Mouse (Mus musculus) embryonic facial prominence, embryonic 10.5 days (tissue): ENCODE results near the gene Nav2. TPM values are rescaled to one million over a fixed set of nuclear protein-coding genes. Genes with fewer than 3 reads are reported as not detected.

Experiments used
- DNase-seq: peaks from one replicate; pipeline ENCODE4 v3.0.0-alpha.2; 2017; ENCODE audit warnings: low spot score
- H3K27ac ChIP-seq: fragments of 300-500 bp; sonication (generic); replicated peaks from 2 replicates; pipeline ENCODE4 v1.5.1; 2016; ENCODE audit warnings: mild to moderate bottlenecking
- H3K27me3 ChIP-seq: fragments of 300-500 bp; sonication (generic); replicated peaks from 2 replicates; pipeline ENCODE4 v1.6.1; 2016; ENCODE audit warnings: low read depth, mild to moderate bottlenecking; ENCODE audit not compliant: poor library complexity, severe bottlenecking
- H3K36me3 ChIP-seq: fragments of 300-500 bp; sonication (generic); replicated peaks from 2 replicates; pipeline ENCODE4 v1.6.1; 2016; ENCODE audit warnings: mild to moderate bottlenecking, moderate library complexity
- H3K4me1 ChIP-seq: fragments of 300-500 bp; sonication (generic); 2 replicates; pipeline ENCODE4 v1.6.1; 2016
- H3K4me3 ChIP-seq: fragments of 300-500 bp; sonication (generic); 2 replicates; pipeline ENCODE4 v1.5.1; 2016; ENCODE audit warnings: mild to moderate bottlenecking, moderate library complexity
- H3K9me3 ChIP-seq: fragments of 300-500 bp; sonication (generic); 2 replicates; pipeline ENCODE4 v1.6.1; 2016; ENCODE audit warnings: mild to moderate bottlenecking
- WGBS: fragments of 180-500 bp; shearing (Covaris S2); methylation state at CpG from one replicate; pipeline ENCODE4 v1.1.7; 2016; 5-methylcytosine and 5-hydroxymethylcytosine counted together
- polyA plus RNA-seq: library from polyadenylated mRNA; unstranded; fragments of >200 nt; fragmentation: Nextera tagmentation; extraction: Ambion mirVana; gene quantifications from 2 replicates; pipeline ENCODE4 v1.2.1, GENCODE M21; 2016

Gene Nav2
- polyA plus RNA-seq, 1 experiment from 2014 or later, result 11.5 TPM

DNA sequence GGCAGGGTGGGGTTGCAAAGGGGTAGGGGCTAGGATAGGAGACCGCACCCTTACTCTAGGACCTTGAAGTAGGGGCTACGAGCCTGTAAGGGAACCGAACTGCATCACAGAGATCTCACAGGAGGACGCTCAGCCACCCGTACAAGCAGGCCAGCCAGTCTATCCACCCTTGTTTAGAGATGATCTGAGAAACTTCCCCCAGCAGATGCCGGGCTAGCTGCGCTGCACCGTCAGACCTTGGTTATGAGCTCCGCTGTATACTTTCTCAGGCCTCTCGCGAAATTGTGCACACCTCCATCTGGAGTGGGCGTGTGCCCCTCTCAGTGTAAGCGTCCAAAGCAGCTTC, 50.8 kb downstream of the Nav2 start:
- Histone ChIP-seq H3K4me3 (peak overlapping the region; percentile 61), H3K9me3 (no peaks in the 10 kb centered on the region), H3K27me3 (peaks cover 95% of the 10 kb centered on the region), H3K36me3 (no peaks in the 10 kb centered on the region), H3K4me1 (peaks cover 38% of the 10 kb centered on the region), H3K27ac (peak overlapping the region; percentile 35; the same call in 1 of the 2 replicates)
- DNase-seq, result peak; percentile 23
- 12% methylated on average over 13 of the region's 13 CpGs for WGBS

DNA sequence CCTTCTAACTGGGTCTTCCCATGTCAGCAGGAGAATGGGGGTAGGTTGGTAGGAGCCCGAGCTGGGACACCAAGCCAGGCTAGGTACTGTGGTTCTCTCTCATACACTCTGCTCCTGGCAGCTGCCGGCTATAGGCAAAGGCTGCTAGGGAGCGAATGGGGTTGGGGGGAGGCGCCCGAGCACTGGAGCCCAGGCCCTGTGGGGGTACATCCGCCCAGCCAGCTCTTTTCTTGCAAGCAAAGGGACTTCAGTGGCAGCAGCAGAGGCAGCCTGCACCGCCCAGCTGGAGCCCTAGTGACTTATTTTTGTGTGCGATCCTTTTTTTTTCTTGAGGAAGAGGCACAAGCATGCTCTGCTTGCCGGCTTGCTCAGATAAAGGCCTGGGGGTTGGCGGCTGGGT, 51.6 kb downstream of the Nav2 start:
- Histone ChIP-seq H3K36me3 (no peaks in the 10 kb centered on the region), H3K9me3 (no peaks in the 10 kb centered on the region), H3K4me1 (peaks cover 44% of the 10 kb centered on the region), H3K4me3 (peak overlapping the region; percentile 61), H3K27ac (peak overlapping the region; percentile 24; the same call in 1 of the 2 replicates), H3K27me3 (peaks cover 93% of the 10 kb centered on the region)
- 12% methylated on average over 10 of the region's 10 CpGs for WGBS
- DNase-seq, result no peak

- DNase-seq, result no peak
- peaks cover 50% of the 10 kb centered on the region for H3K4me1 ChIP-seq
- no peaks in the 10 kb centered on the region for H3K36me3 ChIP-seq
- 48% methylated on average over 8 of the region's 8 CpGs for WGBS
- H3K27ac ChIP-seq, result no peak overlapping the region
- no peaks in the 10 kb centered on the region for H3K9me3 ChIP-seq
- H3K4me3 ChIP-seq, result no peak overlapping the region
- H3K27me3 ChIP-seq, result peaks cover 90% of the 10 kb centered on the region
These were observed 53.0 kb downstream of the Nav2 start for GRCm38 (mm10) chr7:48961501-48961900.

- H3K36me3 ChIP-seq, result no peaks in the 10 kb centered on the region
- DNase-seq, result no peak
- H3K4me1 ChIP-seq, result peaks cover 51% of the 10 kb centered on the region
- WGBS, result 71% methylated on average over 4 of the region's 4 CpGs
- H3K27ac ChIP-seq, result no peak overlapping the region
- no peak overlapping the region for H3K4me3 ChIP-seq
- H3K9me3 ChIP-seq, result no peaks in the 10 kb centered on the region
- H3K27me3 ChIP-seq, result peaks cover 88% of the 10 kb centered on the region
These were observed 53.4 kb downstream of the Nav2 start for GRCm38 (mm10) chr7:48961935-48962334.

DNA sequence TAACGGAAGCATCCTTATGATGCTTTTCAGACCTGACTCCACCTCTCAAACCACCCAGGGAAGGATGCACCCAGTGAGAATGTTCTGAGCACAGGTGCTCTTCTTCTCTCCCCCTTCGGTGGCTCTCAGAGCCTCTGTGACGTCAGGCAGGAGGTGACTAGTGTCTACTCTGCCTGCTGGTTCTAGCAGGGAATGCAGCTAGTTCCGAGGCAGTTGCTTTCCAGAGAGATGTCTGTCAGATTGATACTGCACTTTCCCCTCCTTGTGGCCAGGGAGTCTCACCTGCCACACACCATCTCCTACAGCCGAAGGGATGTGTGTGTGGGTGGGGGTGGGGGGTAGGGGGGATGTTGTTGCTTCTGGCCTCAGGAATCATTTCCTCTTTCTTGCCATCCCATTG, 54.6 kb downstream of the Nav2 start:
- WGBS, result 47% methylated on average over 5 of the region's 5 CpGs
- H3K36me3 ChIP-seq, result no peaks in the 10 kb centered on the region
- H3K27ac ChIP-seq, result no peak overlapping the region
- DNase-seq, result no peak
- H3K4me1 ChIP-seq, result peaks cover 51% of the 10 kb centered on the region
- peaks cover 82% of the 10 kb centered on the region for H3K27me3 ChIP-seq
- H3K9me3 ChIP-seq, result no peaks in the 10 kb centered on the region
- no peak overlapping the region for H3K4me3 ChIP-seq

DNA sequence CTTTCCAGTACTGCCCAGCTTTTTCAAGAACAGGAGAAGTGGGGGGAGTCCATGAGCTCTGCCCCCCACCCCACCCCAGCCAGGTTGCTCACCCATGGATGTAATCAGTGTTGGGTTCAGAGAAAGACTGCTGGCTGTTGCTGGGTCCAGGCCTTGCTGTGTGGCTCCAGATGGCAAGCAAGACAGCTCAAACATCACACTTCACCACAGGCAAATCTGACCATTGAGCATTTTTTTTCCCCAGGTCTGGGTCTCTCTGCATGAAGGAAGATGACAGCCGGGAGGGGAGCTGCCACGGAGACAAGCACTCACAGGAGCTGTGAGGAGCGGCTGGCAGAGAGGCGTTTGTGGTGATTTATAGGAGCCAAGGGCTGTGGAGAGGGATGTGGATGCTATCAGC, 55.0 kb downstream of the Nav2 start:
- WGBS, result 69% methylated on average over 4 of the region's 4 CpGs
- peaks cover 51% of the 10 kb centered on the region for H3K4me1 ChIP-seq
- H3K27me3 ChIP-seq, result peaks cover 82% of the 10 kb centered on the region
- no peak for DNase-seq
- no peaks in the 10 kb centered on the region for H3K36me3 ChIP-seq
- H3K9me3 ChIP-seq, result no peaks in the 10 kb centered on the region
- H3K4me3 ChIP-seq, result no peak overlapping the region
- no peak overlapping the region for H3K27ac ChIP-seq

GRCm38 (mm10) chr7:48965796-48966512, 57.4 kb downstream of the Nav2 start:
- Histone ChIP-seq H3K36me3 (no peaks in the 10 kb centered on the region), H3K9me3 (no peaks in the 10 kb centered on the region), H3K4me3 (no peak overlapping the region; the same call in 1 of the 2 replicates), H3K4me1 (peaks cover 31% of the 10 kb centered on the region), H3K27me3 (peaks cover 69% of the 10 kb centered on the region), H3K27ac (no peak overlapping the region)
- WGBS, result 50% methylated on average over 12 of the region's 12 CpGs
- DNase-seq, result peak; percentile 50

GRCm38 (mm10) chr7:48981013-48981412, 72.5 kb downstream of the Nav2 start:
- H3K9me3 ChIP-seq, result no peaks in the 10 kb centered on the region
- 0 out of 2 replicates have a peak overlapping the region, but pooled peaks have one; percentile 10 for H3K27ac ChIP-seq
- WGBS, result 45% methylated on average over 7 of the region's 7 CpGs
- no peak overlapping the region for H3K4me3 ChIP-seq
- DNase-seq, result peak; percentile 35
- H3K36me3 ChIP-seq, result no peaks in the 10 kb centered on the region
- peaks cover 21% of the 10 kb centered on the region for H3K27me3 ChIP-seq
- H3K4me1 ChIP-seq, result peaks cover 38% of the 10 kb centered on the region

- Histone ChIP-seq H3K4me1 (peaks cover 38% of the 10 kb centered on the region), H3K36me3 (no peaks in the 10 kb centered on the region), H3K27ac (no peak overlapping the region), H3K27me3 (peaks cover 21% of the 10 kb centered on the region), H3K4me3 (no peak overlapping the region), H3K9me3 (no peaks in the 10 kb centered on the region)
- no peak for DNase-seq
- 41% methylated on average over 3 of the region's 3 CpGs for WGBS
These were observed 73.3 kb downstream of the Nav2 start for GRCm38 (mm10) chr7:48981814-48982213.

DNA sequence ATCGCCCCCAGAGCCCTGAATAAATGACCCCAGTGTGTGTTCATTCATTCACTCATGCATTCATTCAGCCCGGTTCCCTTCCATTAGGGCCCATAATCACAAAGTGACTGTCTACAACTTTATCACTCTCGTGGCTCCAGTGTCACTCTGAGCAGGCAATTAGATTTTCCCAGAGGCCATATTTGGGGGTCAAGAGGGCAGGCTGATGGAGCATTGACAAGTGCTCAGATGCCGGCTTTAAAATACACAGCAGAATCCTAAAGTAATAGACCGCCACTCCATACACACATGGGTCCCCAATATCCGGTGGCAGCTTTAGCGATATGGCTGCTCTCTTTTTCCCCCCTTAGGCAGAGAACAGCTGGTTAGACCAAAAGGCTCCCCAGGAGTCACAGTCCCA, 74.1 kb downstream of the Nav2 start:
- H3K36me3 ChIP-seq, result no peaks in the 10 kb centered on the region

GRCm38 (mm10) chr7:48991911-48992552, 83.5 kb downstream of the Nav2 start:
- Histone ChIP-seq H3K4me1 (peaks cover 34% of the 10 kb centered on the region), H3K27me3 (peaks cover 29% of the 10 kb centered on the region), H3K36me3 (no peaks in the 10 kb centered on the region), H3K27ac (peak overlapping the region; percentile 10; the same call in 1 of the 2 replicates), H3K9me3 (no peaks in the 10 kb centered on the region), H3K4me3 (no peak overlapping the region)
- WGBS, result 57% methylated on average over 8 of the region's 8 CpGs
- DNase-seq, result no peak

More for the DNA sequence above, 74.1 kb downstream of the Nav2 start:
- H3K4me1 ChIP-seq, result peaks cover 38% of the 10 kb centered on the region
- peaks cover 23% of the 10 kb centered on the region for H3K27me3 ChIP-seq
- no peak overlapping the region for H3K4me3 ChIP-seq
- no peak for DNase-seq
- 69% methylated on average over 7 of the region's 7 CpGs for WGBS
- no peaks in the 10 kb centered on the region for H3K9me3 ChIP-seq
- H3K27ac ChIP-seq, result no peak overlapping the region

- H3K4me1 ChIP-seq, result peaks cover 37% of the 10 kb centered on the region
- peaks cover 26% of the 10 kb centered on the region for H3K27me3 ChIP-seq
- H3K27ac ChIP-seq, result peak overlapping the region; percentile 61
- H3K4me3 ChIP-seq, result peak overlapping the region; percentile 35
- 10% methylated on average over 13 of the region's 13 CpGs for WGBS
- no peaks in the 10 kb centered on the region for H3K9me3 ChIP-seq
- peak; percentile 48 for DNase-seq
- H3K36me3 ChIP-seq, result no peaks in the 10 kb centered on the region
These were observed 86.7 kb downstream of the Nav2 start for GRCm38 (mm10) chr7:48995171-48995570.

- H3K36me3 ChIP-seq, result no peaks in the 10 kb centered on the region
- peaks cover 26% of the 10 kb centered on the region for H3K27me3 ChIP-seq
- H3K4me1 ChIP-seq, result peaks cover 37% of the 10 kb centered on the region
- H3K4me3 ChIP-seq, result peak overlapping the region; percentile 35; the same call in 1 of the 2 replicates
- DNase-seq, result no peak
- peak overlapping the region; percentile 61; the same call in 1 of the 2 replicates for H3K27ac ChIP-seq
- H3K9me3 ChIP-seq, result no peaks in the 10 kb centered on the region
- 68% methylated on average over 8 of the region's 8 CpGs for WGBS
These were observed 87.2 kb downstream of the Nav2 start for GRCm38 (mm10) chr7:48995701-48996100.
